Mouse (Mus musculus): ENCODE data around the gene Ralgds. TPM values are rescaled to one million over a fixed set of nuclear protein-coding genes. Genes with fewer than 3 reads are reported as not detected.

The Ralgds gene
- polyA plus RNA-seq, 2 experiments, result 61.6 to 86.6 TPM

GRCm38 (mm10) chr2:28592809-28593208, 79.9 kb downstream of the Ralgds start:
- ATAC-seq (ENCODE audit: low FRiP score, low read depth) (no peak), DNase-seq (ENCODE audit: low spot score) (no peak)
- WGBS, result 11% methylated on average over 15 of the region's 15 CpGs
- Histone ChIP-seq H3K4me1 (ENCODE audit: control insufficient read depth, insufficient read depth, low read length) (no peaks in the 10 kb centered on the region), H3K36me3 (ENCODE audit: control insufficient read depth, insufficient read depth, low read length) (no peaks in the 10 kb centered on the region), H3K9me3 (ENCODE audit: control insufficient read depth, low read length) (no peaks in the 10 kb centered on the region), H3K4me3 (replicated peaks; ENCODE audit: low read length) (no peak overlapping the region), H3K27ac (replicated peaks; ENCODE audit: low read depth, low read length) (no peak overlapping the region), H3K9ac (ENCODE audit: low read depth, low read length, severe bottlenecking) (no peak overlapping the region), H3K27me3 (ENCODE audit: control insufficient read depth, insufficient read depth, low read length) (no peaks in the 10 kb centered on the region), H3K4me2 (replicated peaks; ENCODE audit: low read depth, low read length, severe bottlenecking) (no peak overlapping the region)
- TF ChIP-seq POLR2A (IDR thresholded peaks at IDR 0.05; ENCODE audit: borderline replicate concordance, extremely low read depth, insufficient read depth, insufficient read length), result no peak

- Histone ChIP-seq H3K4me1 (ENCODE audit: control insufficient read depth, insufficient read depth, low read length) (no peaks in the 10 kb centered on the region), H3K36me3 (ENCODE audit: control insufficient read depth, insufficient read depth, low read length) (no peaks in the 10 kb centered on the region), H3K4me3 (replicated peaks; ENCODE audit: low read length) (no peak overlapping the region), H3K9ac (ENCODE audit: low read depth, low read length, severe bottlenecking) (no peak overlapping the region), H3K27ac (replicated peaks; ENCODE audit: low read depth, low read length) (no peak overlapping the region), H3K9me3 (ENCODE audit: control insufficient read depth, low read length) (no peaks in the 10 kb centered on the region), H3K27me3 (ENCODE audit: control insufficient read depth, insufficient read depth, low read length) (no peaks in the 10 kb centered on the region), H3K4me2 (replicated peaks; ENCODE audit: low read depth, low read length, severe bottlenecking) (no peak overlapping the region)
- DNase-seq (ENCODE audit: low spot score), result no peak
- ATAC-seq (ENCODE audit: low FRiP score, low read depth), result no peak
- TF ChIP-seq POLR2A (IDR thresholded peaks at IDR 0.05; ENCODE audit: borderline replicate concordance, extremely low read depth, insufficient read depth, insufficient read length), result no peak
- 82% methylated on average over 7 of the region's 7 CpGs for WGBS
These were observed 83.1 kb downstream of the Ralgds start for GRCm38 (mm10) chr2:28596021-28596420.

GRCm38 (mm10) chr2:28596998-28597397, 84.1 kb downstream of the Ralgds start:
- ATAC-seq (ENCODE audit: low FRiP score, low read depth) (no peak), DNase-seq (ENCODE audit: low spot score) (no peak)
- H3K9ac ChIP-seq (ENCODE audit: low read depth, low read length, severe bottlenecking), result no peak overlapping the region
- TF ChIP-seq POLR2A (IDR thresholded peaks at IDR 0.05; ENCODE audit: borderline replicate concordance, extremely low read depth, insufficient read depth, insufficient read length), result no peak
- no peaks in the 10 kb centered on the region for H3K27me3 ChIP-seq (ENCODE audit: control insufficient read depth, insufficient read depth, low read length)
- no peak overlapping the region for H3K4me3 ChIP-seq (replicated peaks; ENCODE audit: low read length)
- no peaks in the 10 kb centered on the region for H3K4me1 ChIP-seq (ENCODE audit: control insufficient read depth, insufficient read depth, low read length)
- H3K4me2 ChIP-seq (replicated peaks; ENCODE audit: low read depth, low read length, severe bottlenecking), result no peak overlapping the region
- 94% methylated on average over 7 of the region's 7 CpGs for WGBS
- no peaks in the 10 kb centered on the region for H3K9me3 ChIP-seq (ENCODE audit: control insufficient read depth, low read length)
- H3K27ac ChIP-seq (replicated peaks; ENCODE audit: low read depth, low read length), result no peak overlapping the region
- H3K36me3 ChIP-seq (ENCODE audit: control insufficient read depth, insufficient read depth, low read length), result no peaks in the 10 kb centered on the region

GRCm38 (mm10) chr2:28597733-28598547, 85.0 kb downstream of the Ralgds start:
- Histone ChIP-seq H3K27ac (replicated peaks; ENCODE audit: low read depth, low read length) (no peak overlapping the region), H3K36me3 (ENCODE audit: control insufficient read depth, insufficient read depth, low read length) (no peaks in the 10 kb centered on the region), H3K4me2 (replicated peaks; ENCODE audit: low read depth, low read length, severe bottlenecking) (no peak overlapping the region), H3K9ac (ENCODE audit: low read depth, low read length, severe bottlenecking) (no peak overlapping the region), H3K9me3 (ENCODE audit: control insufficient read depth, low read length) (no peaks in the 10 kb centered on the region), H3K27me3 (ENCODE audit: control insufficient read depth, insufficient read depth, low read length) (no peaks in the 10 kb centered on the region), H3K4me1 (ENCODE audit: control insufficient read depth, insufficient read depth, low read length) (no peaks in the 10 kb centered on the region), H3K4me3 (replicated peaks; ENCODE audit: low read length) (no peak overlapping the region)
- TF ChIP-seq POLR2A (IDR thresholded peaks at IDR 0.05; ENCODE audit: borderline replicate concordance, extremely low read depth, insufficient read depth, insufficient read length), result no peak
- 72% methylated on average over 7 of the region's 7 CpGs for WGBS
- no peak for ATAC-seq (ENCODE audit: low FRiP score, low read depth)
- no peak for DNase-seq (ENCODE audit: low spot score)

GRCm38 (mm10) chr2:28598692-28599568, 86.0 kb downstream of the Ralgds start:
- WGBS, result 68% methylated on average over 12 of the region's 12 CpGs
- H3K4me1 ChIP-seq (ENCODE audit: control insufficient read depth, insufficient read depth, low read length), result no peaks in the 10 kb centered on the region
- H3K9ac ChIP-seq (ENCODE audit: low read depth, low read length, severe bottlenecking), result 0 out of 2 replicates have a peak overlapping the region, but pooled peaks have one; percentile 12
- no peak overlapping the region for H3K4me2 ChIP-seq (replicated peaks; ENCODE audit: low read depth, low read length, severe bottlenecking)
- ATAC-seq (ENCODE audit: low FRiP score, low read depth), result no peak
- H3K36me3 ChIP-seq (ENCODE audit: control insufficient read depth, insufficient read depth, low read length), result no peaks in the 10 kb centered on the region
- no peaks in the 10 kb centered on the region for H3K27me3 ChIP-seq (ENCODE audit: control insufficient read depth, insufficient read depth, low read length)
- no peak for TF ChIP-seq POLR2A (IDR thresholded peaks at IDR 0.05; ENCODE audit: borderline replicate concordance, extremely low read depth, insufficient read depth, insufficient read length)
- no peaks in the 10 kb centered on the region for H3K9me3 ChIP-seq (ENCODE audit: control insufficient read depth, low read length)
- H3K4me3 ChIP-seq (replicated peaks; ENCODE audit: low read length), result no peak overlapping the region
- no peak overlapping the region for H3K27ac ChIP-seq (replicated peaks; ENCODE audit: low read depth, low read length)
- no peak for DNase-seq (ENCODE audit: low spot score)

Data from limb, embryonic 14.5 days (tissue).